Mouse (Mus musculus): ENCODE measurements at regions not wholly inside any gene's neighbourhood (a gene's known extent, or its start where the extent isn't known, plus 50 kb on each side); places are given as distances from the start of the nearest gene placed in this dataset.
A peak's percentile ranks its signal among the peaks of the same experiment; 100 is the strongest.

DNA sequence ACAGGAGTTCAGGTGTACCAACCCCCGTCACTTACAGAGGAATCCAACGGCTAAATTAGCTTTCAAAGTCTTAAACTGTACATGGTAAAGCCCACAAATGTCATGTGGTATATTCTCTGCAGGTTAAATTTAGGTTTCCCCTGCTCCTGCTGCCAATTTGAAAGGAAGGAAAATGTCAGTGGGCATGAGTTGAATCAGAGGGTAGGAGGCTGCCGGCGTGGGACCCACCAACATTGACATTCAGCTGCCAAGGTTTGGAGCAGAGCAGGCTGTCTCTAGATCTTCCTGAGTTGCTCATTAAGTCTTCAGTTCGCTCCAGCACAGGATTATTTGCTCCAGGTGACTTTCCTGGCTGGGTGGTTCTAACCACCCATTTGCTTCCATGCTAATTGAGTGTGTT lies 532.1 kb downstream of the Tmem114 start:
- DNase-seq (ENCODE audit: low spot score) = no peak

GRCm38 (mm10) chr16:7863406-7863805 lies 561.5 kb downstream of the Tmem114 start:
- DNase-seq (ENCODE audit: low spot score) = no peak

- no peak for DNase-seq (ENCODE audit: low spot score)
Observed at GRCm38 (mm10) chr16:7839139-7839538, 585.8 kb downstream of the Tmem114 start.

GRCm38 (mm10) chr16:7831142-7831541 lies 593.8 kb downstream of the Tmem114 start:
- no peak for DNase-seq (ENCODE audit: low spot score)

DNA sequence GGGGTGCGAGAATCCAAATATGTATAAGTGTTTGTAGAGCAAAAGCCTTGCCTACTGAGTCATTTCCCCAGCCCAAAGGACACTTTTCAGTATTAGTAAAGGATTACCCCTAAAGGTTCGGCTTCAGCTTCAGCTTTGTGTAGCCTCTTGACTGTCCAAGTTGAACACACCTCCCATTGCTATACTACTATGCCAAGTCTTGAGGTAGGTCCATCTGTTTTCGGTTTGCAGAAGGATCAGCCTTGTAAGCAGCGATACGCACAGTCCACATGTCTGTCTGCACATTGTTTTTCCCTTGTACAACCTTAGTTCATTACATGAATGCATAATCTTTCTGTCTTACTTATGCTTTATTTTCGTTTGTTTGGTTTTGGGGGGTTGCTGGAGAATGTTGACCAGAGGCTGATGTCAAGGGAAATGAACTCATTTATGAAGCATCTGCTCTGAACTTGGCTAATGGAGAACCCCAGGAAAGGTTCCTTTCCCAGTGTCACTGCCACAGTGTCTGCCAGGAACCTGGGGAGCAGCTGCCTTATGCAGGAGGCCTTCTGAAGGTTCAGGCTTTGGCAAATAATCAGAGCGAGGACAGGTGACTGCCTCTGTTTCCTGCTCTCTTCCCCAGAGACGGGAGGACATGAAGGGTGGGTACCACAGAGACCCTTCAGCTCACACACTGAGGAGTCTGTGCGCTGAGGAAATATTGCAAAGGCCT lies 594.8 kb downstream of the Tmem114 start:
- DNase-seq (ENCODE audit: low spot score) = no peak

- DNase-seq (ENCODE audit: low spot score) = no peak
Observed at GRCm38 (mm10) chr16:7801161-7801560, 623.8 kb downstream of the Tmem114 start.

DNA sequence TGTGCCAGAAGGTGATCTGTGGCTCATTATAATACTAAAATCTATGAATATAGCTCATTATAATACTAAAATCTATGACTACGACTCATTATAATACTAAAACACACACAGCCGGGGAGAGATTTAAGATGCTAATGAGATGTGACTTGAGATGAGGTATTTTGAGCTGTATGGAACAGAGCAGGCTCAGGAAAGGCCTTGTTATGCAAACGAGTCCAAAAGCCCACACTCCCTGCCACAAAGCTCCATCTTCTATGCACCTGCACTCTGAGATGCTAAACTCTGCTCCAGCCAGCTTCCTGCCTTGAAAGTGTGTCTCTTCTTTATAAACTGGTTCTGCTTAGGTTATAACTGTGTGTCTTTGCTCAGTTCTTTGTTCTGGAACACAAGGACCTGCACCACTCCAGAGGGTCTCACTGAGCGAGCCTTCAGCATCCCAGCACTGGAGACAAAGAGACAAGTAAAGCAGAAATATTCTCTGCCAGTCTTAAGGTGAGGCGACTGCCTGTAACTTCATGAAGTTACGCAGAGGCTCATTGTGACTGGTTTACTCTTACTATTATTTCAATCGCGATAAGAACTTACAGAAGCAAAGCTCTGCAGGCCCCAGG lies 627.7 kb downstream of the Tmem114 start:
- DNase-seq (ENCODE audit: low spot score) = no peak

- no peak for DNase-seq (ENCODE audit: low spot score)
Observed at GRCm38 (mm10) chr16:7795561-7795960, 629.4 kb downstream of the Tmem114 start.

DNA sequence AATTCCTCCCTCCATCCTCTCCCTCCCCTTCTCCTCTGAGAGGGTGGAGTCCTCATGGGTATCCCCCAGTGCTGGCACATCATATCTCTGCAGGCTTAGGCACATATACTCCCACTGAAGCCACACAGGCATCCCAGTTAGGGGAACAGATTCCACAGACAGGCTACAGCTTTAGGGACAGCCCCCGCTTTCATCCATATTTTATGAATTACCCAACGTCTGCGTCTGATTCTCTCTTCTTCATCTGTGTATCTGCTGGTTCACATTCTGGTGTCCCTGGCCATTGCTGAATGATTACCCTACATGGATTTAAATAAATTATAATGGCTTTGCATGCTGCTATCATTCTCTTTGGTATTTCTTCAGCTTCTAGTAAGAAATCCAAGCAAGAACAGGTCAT lies 632.4 kb downstream of the Tmem114 start:
- DNase-seq (ENCODE audit: low spot score) = no peak

DNA sequence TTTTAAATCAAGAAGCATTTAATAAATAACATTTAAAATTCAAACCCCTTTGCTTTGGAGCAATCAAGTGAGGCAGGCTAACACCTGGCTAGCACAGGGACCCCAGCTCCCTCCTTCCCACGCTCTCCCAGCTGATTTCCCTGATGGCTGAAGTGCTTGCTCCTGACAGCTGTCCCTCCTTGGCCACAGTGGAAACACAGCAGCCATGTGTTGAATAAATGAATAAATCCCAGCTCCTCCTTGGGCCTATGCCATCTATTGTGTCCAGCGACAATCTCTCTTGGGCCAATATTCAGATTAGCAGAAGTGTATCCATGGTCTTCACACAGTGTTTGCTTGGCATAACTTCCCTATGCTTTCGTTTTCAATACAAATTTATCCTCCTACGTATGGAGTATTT lies 634.7 kb downstream of the Tmem114 start:
- DNase-seq (ENCODE audit: low spot score) = no peak

- no peak for DNase-seq (ENCODE audit: low spot score)
Observed at GRCm38 (mm10) chr16:7788209-7788608, 636.7 kb downstream of the Tmem114 start.

DNA sequence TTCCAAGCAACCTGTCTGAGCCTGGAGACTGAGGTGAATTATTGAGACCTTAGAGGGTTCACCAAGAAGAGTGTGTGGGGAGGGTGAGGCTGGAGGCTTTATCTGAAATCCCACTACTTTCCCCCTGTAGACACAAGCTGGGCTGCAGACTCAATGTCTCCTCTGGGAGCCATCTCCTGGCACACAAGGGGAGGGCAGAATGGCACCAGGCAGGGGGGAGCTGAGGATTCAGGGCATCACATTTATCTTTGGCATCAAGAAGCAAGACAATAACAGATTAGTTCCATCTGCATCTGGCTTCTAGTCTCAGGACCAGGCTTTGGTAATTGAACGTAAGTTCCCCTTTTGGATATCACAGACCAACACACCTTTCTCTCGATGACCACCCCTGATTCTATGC lies 643.4 kb downstream of the Tmem114 start:
- no peak for DNase-seq (ENCODE audit: low spot score)

- DNase-seq (ENCODE audit: low spot score) = no peak
Observed at GRCm38 (mm10) chr16:7775635-7776034, 649.3 kb downstream of the Tmem114 start.

DNA sequence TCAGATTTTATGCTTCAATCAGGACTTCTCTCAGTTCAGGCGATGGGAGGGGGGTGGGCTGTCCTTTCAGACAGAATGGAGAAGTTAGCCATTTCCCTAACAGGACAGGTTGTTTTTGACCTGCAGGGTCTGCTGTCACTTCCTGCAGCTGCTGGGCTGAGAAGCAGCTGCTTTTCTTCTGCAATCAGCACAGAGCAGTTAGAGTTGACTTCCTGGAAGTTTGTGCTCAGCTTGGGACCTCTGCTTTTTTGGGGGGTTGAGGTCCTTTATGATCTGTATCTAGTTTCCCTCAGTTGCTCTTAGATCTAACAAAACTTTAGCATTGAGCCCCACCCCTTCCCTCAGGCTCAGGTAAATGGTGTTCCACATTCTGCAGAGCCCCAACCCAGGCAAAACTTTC lies 656.5 kb downstream of the Tmem114 start:
- DNase-seq (ENCODE audit: low spot score) = no peak

DNA sequence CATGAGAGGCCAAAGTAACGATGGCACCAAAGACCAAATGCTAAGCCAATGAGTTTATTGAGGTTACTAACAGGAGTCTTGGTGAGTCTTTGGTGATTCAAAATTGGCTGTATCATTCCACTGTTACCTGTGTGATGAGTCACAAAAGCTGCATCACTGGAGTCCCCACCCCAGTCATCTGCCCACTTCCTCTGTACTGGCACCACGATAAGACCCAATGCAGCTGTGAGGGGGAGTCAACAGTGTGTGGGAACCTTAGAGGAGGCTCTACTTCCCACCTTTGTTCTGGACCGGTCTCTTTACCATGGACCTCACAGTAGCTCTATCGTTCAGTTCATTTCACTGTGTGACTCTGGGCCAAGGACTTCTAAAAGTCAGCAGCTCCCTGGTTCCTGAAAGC lies 657.2 kb downstream of the Tmem114 start:
- no peak for DNase-seq (ENCODE audit: low spot score)

- no peak for DNase-seq (ENCODE audit: low spot score)
Observed at GRCm38 (mm10) chr16:7764383-7764782, 660.6 kb downstream of the Tmem114 start.

DNA sequence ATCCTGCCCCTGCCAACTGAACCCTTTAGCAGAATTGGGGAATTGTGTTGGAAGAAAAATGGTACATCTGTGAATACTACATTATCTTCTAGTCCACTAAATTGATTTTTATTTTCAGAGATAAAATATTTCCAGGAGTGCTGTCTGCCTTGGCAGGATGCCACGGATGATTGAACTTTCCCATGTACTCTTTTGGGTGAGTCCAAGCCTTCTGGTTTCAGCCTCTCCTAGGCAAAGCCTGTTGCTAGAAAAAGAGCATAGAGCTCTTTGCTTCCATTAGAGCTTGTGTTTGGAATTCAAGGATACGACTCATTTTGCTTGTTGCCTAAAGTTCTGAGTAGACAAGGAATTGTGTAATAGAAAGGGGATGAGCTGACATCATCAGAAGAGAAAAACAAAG lies 696.8 kb downstream of the Tmem114 start:
- peak; percentile 4 for DNase-seq (ENCODE audit: low spot score)

DNA sequence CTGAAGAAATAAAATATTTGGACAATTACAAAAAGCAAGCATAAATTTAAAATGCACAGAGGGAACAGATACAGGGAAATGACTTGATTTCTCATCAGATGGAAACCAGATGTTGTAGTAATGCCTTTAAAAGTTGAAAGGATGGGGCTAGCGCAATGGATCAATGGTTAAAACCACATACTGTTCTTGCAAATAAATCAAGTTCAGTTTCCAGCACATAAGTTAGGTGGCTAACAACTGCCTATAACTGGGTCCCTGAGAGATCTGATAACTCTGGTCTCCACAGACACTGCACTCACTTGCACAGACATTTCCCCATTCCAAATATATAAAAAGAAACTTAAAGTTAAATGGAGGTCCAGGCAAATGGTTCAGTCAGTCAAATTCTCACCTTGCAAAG lies 699.7 kb downstream of the Tmem114 start:
- peak; percentile 1 for DNase-seq (ENCODE audit: low spot score)

DNA sequence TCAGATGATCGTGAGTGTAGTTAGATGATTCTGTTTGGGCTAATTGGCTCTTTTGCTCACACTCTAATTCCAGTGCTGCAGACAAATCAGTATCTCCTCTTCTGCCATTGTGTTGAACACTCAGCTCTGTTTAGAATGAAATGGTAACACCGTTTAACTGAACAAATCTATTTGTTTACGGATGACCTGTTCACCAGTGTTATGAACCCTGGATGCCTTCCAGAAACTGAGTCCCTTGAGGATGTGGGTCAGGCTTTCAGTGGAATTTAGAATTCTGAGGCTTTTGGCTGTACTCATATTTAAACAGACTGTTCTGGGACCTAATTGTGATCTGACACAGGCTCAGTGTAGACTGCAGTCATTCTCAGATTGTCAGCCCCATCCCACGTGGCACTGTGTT lies 723.5 kb downstream of the Tmem114 start:
- no peak for DNase-seq (ENCODE audit: low spot score)

DNA sequence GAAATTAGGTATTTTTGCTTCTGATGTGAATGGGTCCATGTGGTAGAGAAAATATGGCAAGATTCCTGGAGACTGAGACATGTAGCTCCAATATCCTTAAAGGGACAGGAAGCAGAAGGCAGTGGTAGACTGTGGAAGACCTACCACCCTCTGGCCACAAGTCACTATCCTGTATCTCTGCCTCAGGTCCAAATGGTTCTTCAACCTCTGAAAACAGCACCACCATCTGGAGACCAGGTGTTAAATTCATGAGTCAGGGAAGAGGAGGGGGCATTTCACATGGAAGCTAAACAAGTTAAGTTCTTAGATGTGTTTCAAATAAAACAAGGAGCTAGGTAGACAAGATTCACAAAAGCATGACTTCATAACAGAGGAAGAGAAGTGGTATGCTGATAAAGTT lies 739.5 kb downstream of the Tmem114 start:
- DNase-seq (ENCODE audit: low spot score) = no peak

DNA sequence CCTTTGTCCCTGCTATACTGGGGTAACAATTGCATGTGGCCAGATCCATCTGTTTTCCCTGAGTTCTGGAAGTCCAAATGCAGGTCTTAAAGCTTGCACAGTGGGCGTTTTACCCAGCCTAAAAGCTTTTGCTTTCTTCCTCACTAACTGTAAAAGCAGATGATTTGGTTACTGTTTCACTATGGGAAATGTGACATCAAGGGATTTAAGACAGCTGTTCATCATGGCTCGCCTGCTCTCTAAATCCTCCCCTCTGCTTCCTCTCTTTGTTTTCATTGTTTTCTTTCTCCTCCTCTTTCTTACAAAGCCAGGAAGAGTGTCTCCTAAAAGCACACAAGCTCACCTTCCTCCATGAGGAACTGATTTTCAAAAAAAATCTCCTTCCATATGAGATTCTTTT lies 758.8 kb downstream of the Tmem114 start:
- DNase-seq (ENCODE audit: low spot score) = no peak

GRCm38 (mm10) chr16:7658133-7658532 lies 766.8 kb downstream of the Tmem114 start:
- no peak for DNase-seq (ENCODE audit: low spot score)

DNA sequence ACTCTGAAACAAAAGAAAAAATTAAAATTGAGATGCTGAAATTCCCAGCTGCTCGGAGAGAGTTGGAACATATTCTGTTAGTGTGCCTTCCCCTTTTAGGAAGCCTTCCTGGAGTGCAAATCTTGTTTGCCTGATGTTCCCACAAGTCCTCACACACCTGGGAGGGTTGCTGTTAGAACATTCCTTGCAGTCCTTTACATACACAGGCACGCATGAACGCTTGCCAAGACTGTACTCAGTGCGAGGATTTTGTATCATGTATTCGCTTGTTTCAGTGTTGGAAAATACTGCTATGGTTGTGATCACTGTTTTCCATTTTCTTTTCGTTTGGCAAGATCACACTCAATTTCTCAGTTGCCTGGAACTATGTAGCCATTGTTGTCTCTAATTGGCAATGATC lies 770.5 kb downstream of the Tmem114 start:
- no peak for DNase-seq (ENCODE audit: low spot score)

DNA sequence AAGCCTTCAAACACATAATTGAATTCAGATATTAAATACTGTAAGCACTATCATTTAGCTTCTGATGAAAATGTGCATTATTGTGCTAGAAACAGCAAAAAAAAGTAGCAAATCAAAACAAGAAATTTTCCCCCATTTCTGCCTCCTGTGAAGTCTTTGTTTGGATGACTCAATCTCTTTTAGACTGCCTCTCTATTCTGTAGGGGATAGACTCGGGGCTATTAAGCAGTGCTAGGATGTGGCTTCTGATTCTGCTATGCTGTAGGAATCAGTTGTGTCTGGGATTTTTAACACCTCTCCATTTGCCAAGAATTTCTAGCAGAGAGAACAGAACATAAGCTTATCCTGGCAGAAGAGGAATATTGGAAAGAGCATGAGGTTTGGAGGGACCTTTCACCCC lies 775.2 kb downstream of the Tmem114 start:
- DNase-seq (ENCODE audit: low spot score) = no peak

Measured in MN1 (cell line).